Mouse (Mus musculus) megakaryocyte, adult 5-6 weeks (primary cell): ENCODE data around the gene Phgr1. TPM values are rescaled to one million over a fixed set of nuclear protein-coding genes. Genes with fewer than 3 reads are reported as not detected.

ENCODE experiments used
- ATAC-seq: 2 replicates; pipeline ENCODE4 v1.8.0; 2016; ENCODE audit warnings: mild to moderate bottlenecking, inconsistent platforms; ENCODE audit not compliant: poor library complexity, severe bottlenecking
- total RNA-seq, 2 experiments: library from RNA; stranded (forward) in 1 of 2; stranded (reverse) in 1 of 2; fragments of 153-499, 151-499 nt in 1 of 2; fragments of 221-1000, 200-1000 nt in 1 of 2; gene quantifications; 2 replicates each; pipeline versions ENCODE4 v1.2.3 to v1.2.4; 2015 to 2017

Phgr1 gene
- total RNA-seq, 2 experiments from 2014 or later, result not detected

DNA sequence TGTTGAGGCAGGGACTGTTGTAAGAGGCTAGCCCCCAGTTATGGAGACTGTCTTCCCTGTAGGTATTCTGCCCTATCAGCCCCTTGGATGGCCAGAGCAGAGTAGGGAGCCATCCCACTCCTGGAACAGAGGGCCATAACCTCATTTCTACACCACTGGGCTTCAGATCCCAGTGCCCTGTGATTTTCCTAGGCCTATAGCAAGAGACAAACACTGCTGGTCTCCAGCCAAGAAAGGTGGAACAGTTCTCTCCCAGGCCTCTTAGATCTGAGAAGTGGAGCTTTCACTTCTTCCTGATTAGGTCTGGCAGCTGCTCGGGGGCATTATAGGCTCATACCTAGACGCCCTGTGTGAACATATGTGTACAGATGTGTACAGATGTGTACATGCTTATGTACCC, 3.7 kb downstream of the Phgr1 start:
- no peak for ATAC-seq

DNA sequence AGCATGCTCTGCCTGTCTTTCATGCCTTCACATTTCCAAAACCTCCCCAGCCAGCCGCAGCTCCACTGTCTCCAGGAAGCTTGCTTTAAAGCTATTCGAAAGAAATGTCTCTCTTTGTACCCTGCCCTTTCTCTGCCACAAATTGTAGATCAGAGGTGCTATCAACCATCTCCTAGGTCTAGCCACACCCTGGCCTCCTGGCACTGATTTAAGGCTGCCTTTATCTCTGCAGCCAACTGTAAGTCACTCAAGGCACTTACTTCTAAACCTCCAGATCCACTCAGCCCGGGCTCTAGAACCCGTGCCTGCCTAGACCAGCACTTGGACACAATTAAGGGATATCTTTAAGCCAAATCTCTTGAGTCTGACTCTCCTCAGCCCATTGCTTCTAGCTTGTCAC, 5.8 kb downstream of the Phgr1 start:
- ATAC-seq, result no peak

DNA sequence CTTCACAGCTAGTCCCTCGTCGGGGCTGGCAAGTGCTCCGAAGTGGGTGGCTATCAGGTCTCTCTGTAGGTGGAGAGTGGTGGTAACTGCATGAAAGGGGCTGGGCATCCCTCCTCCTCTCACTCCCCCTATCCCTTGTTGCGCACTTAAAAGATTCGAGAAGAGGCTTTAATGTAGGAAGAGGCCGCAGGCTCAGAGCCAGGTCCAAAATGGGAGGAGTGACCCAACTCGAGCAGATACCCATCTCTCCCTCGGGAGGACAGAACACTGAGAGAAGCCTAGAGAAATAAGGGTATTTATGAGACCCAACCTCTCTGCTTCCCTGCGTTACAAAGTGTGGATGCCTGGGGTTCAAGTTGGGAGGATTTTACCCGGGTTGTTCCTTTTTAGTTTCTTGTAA, 6.5 kb downstream of the Phgr1 start:
- ATAC-seq, result no peak

DNA sequence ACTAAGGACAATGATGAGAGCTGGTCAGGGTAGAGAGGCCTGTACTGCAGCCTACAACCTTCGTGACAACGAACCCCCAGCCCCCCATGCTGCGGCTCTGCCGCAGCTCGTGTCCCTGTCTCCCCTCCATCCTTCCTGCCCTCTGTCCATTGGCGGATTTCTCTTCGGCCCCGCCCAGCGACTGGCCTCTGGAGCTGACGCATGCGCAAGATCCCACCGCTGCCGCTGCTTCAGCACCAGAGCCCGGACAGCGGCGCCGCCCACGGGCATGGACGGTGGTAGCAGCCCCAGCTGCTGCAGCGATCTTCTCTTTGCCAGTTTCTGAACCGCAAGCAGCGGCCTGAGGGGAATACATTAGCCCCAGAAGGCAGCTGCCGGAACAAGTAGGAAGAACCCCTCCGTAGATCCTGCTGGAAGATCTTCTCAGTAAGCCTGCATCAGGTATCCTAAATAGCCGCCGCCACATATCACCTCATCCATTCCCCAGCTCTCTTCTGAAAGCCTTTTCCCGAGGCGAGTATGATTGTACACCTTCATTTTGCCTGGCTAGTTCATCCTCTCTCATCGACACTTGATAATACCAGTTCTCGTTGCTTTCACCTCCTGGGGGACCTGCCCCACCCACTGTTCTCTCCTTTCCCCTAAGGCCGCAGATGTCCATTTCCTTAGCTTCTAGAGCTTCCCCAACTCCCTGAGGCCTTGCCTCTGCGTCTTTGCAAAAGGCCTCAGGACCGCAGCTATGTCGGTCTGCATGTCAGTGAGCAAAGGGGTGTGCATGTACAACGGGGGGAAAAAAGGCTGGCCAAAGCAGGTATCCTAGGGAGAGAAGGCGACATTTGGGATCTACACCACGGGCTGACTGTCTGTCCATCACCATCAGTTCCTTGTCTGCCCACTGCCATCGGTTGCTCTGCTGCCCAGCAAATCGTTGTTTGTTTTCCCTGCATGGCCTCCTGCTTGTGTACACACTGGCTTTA, 7.2 kb downstream of the Phgr1 start, which contains the start of gene Disp2:
Gene Disp2 (plus strand): TSS at position 216 of the 977 bp plus-strand sequence.
- peak; percentile 96 for ATAC-seq

DNA sequence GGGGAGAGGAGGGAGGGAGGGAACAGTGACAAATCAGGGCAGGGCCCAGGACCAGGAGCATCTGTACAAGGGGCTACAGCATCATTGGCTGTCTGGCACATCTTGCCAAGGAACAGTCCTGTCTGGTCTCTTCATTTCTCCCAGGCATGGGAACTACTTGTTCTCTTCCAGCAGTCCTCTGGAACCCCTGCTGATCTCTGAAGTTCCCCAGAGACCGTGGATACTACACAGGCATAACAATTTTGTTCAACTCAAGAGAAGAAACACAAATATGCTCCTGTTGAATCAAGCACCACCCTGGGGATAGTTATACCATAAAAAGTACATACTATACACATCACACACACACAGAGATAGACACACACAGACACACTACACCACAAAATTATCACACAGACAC, 8.5 kb downstream of the Phgr1 start:
- no peak for ATAC-seq

DNA sequence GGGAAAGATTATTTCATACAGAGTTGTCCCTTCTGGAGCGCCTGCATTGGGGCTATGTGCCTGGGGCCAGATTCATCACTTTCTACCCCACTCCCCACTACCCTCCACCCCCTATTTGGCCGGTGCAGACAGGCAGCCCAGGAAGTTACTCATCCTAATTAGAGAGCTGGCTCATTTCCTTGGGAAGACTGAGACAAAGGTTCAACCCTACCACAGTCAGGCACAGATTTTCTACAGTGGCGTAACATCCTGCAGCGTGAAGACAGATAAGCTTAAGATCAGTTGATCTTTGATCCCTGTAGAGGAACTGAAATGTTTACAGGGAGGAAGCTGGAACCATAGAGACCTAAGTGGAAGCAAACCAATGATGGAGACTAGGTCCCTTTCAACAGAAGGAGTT, 9.7 kb downstream of the Phgr1 start:
- no peak for ATAC-seq

DNA sequence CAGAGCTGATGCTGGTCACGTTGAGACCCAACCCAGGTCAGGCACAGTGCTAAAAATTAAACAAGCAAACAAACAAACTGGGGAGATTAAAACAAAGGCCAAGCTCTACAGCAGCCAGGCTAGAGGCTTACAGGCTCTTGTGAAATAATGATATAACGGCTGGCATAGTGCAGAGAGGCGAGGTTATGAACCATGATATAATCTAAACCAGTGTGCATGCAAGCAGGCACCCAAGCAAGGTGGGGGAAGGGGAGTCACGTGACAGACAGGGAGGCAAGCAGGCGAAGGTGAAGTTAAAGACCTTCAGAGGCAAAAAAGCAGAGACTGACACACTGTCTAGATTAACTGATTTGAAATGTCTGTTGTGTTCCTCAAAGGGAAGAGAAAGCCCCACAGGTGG, 10.5 kb downstream of the Phgr1 start:
- no peak for ATAC-seq

DNA sequence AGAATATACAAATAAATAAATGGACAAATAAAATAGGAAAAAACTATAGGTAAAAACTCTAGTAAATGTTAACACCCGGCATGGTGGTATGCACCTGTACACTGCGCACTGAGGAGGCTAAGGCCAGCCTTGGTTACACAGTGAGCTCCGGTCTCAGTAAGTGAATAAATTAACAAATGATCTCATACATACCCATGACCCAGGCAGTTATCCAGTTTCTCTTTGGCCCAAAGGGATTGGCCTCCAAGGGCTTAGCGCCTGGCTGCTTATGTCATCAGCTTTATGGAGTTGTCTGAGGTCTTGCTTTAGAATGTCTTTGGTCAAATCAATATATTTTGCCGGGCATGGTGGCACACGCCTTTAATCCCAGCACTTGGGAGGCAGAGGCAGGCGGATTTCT, 11.1 kb downstream of the Phgr1 start:
- no peak for ATAC-seq

DNA sequence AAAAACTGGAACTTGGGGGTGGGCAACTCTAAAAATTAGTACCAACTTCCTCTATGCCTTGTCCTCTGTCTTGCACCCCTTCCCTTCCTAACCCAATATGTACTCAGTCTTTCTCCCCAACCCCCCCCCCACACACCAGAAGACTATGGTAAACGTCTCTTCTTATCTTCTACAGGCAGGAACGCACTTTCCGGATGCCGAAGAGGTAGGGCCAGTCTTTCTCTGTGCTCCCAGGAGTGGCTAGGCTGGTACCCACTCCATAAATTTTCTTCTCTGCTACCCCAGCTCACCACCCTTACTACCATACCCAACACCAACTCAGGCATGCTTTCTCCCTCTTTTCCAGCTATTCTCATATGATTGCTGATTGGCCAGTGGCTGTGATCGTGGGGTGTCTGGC, 14.0 kb downstream of the Phgr1 start:
- no peak for ATAC-seq

DNA sequence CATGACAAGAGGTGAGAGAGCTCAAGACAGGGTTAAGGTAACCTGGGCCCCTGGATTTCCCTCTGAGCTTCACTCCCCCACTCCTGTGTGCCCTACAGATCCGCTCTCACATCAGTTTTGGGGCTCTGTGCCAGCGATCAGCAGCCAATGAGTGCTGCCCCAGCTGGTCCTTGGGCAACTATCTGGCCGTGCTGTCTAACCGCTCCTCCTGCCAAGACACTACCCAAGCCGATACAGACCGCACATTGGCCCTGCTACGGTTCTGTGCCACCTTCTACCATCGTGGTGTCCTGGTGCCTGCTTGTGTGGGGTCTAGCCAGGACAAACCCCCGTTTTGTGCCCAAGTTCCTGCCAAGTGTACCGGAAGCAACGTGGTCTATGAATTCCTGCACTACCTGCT, 16.9 kb downstream of the Phgr1 start:
- ATAC-seq, result no peak

DNA sequence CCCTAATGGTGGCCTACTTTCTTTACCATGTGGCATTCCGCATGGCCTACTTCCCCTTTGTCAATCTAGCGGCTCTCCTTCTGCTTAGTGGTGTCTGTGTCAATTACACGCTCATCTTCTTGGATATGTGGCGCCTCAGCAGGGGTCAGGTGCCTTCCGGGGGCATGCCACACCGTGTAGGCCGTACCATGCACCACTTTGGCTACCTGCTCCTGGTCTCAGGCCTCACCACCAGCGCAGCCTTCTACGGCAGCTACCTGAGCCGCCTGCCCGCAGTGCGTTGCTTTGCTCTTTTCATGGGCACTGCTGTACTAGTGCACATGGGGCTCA, 17.6 kb downstream of the Phgr1 start:
- no peak for ATAC-seq

DNA sequence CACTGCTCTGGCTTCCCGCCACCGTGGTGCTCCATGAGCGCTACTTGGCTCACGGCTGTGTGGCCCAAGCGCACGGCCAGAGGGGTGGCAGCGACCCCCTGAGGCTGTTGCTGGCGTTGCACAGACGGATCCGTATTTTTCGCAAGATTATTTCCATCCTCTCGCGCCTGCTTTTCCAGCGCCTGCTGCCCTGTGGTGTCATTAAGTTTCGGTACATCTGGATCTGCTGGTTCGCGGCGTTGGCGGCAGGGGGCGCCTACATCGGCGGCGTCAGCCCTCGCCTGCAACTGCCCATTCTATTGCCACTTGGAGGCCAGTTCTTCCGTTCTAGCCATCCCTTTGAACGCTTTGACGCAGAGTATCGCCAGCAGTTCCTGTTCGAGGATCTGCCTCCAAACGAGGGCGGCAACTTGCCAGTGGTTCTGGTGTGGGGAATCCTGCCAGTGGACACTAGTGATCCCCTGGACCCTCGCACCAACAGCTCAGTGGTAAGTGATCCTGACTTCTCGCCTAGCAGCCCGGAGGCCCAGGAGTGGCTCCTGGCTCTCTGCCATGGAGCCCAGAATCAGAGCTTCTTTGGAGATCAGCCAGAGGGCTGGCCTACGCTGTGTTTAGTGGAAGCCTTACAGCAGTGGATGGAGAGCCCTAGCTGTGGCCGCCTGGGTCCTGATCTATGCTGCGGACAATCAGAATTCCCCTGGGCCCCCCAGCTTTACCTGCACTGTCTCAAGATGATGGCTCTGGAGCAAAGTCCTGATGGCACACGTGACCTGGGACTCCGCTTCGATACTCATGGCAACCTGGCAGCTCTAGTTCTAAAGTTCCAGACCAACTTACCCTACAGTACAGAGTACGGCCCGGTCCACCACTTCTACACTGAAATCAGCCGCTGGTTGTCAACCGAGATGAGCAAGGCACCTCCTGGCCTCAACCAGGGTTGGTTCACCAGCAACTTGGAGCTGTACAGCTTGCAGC, 18.3 kb downstream of the Phgr1 start:
- ATAC-seq, result peak; percentile 91

DNA sequence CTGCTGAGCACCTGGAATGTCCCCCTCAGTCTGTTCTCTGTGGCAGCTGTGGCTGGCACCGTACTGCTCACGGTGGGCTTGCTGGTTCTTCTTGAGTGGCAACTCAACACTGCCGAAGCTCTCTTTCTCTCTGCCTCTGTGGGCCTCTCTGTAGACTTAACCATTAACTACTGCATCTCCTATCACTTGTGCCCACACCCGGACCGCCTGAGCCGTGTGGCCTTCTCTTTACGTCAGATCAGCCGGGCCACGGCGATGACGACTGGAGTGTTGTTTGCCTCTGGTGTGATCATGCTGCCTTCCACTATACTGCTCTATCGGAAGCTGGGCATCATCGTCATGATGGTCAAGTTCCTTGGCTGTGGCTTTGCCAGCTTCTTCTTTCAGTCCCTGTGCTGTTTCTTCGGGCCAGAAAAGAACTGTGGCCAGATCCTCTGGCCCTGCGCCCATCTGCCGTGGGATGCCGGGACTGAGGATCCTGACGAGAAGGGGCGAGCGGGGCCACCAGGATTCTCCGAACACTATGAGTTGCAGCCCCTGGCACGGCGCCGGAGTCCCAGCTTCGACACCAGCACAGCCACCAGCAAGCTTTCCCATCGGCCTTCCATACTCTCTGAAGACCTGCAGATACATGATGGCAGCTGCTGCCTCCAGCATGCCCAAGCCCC, 19.2 kb downstream of the Phgr1 start:
- ATAC-seq, result no peak

DNA sequence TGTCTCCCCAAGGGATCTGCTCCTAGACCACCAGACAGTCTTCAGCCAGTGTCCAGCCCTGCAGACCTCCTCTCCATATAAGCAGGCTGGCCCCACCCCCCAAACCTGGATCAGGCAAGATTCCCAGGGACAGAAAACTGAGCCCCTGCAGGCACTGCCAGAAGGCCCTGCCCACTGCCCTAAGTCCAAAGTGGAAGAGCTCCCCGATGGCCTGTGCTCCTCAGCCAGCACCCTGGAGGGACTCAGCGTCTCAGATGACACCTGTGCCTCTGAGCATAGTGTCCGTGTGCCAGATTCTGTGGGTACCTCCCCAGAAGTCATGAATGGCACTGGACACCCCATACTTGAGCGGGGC, 19.7 kb downstream of the Phgr1 start:
- ATAC-seq, result no peak

DNA sequence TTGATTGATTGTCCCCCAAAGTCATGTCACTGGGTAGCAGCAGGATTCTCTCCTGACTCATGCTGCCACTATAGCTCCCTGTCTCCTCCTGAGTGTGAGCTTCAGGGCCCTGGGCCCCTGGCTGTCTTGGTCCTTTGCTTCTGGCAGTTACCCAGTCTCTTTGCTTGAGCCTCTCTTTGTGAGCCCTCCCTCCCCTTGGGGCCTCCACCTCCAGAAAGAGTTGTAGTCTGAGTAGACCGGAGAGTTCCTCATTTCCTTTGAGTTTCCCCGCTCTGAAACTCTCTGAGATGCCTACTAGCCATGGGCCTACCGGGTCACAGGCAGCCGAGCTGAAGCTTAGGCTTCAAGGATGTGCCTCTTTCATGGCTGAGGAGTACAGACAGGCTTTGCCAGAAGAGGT, 21.1 kb downstream of the Phgr1 start:
- no peak for ATAC-seq

DNA sequence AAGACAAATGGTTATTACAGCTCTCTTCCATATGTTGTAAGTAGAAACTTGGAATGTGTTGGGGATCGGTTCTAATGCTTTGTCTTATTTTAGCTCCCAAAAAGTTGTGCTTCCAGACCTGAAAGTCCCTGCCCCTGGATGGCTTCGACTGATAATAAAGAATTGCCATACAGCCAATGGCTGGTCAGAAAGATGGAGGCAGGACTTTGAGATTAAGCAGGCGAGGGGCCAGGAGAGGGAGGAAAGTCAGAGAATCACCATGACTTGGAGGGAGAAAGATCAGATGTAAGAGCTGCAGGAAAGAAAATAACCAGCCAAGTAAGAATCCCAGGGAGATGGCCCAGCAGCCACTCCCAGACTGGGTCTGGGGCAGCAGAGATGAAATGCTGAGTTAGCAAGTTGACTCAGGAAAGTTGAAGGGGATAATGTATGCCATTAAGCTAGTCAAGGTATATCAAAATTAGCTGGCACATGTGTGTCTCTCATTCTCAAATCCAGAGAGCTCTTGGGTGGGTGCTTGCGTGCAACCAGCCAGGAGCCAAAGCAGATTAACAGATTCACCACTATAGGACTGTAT, 30.1 kb downstream of the Phgr1 start:
- ATAC-seq, result no peak

DNA sequence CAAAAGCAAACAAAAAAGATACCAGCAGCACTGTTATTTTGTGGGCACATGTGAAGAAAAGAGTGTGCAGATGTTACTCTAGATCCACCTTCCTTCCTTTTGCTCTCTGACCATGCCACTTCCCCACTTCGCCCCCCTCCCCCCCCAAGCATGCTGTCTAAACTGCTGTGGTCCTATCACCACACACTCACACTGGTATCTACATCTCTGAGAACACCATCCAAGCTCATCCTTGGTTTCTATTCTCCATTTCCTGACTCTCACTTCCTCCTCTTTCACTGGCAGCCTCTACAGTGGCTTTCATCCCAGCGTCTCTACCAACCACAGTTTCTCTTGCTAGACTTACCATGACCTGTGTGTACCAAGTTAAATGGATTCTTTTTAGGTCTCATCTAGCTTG, 31.9 kb downstream of the Phgr1 start:
- ATAC-seq, result peak; percentile 99

DNA sequence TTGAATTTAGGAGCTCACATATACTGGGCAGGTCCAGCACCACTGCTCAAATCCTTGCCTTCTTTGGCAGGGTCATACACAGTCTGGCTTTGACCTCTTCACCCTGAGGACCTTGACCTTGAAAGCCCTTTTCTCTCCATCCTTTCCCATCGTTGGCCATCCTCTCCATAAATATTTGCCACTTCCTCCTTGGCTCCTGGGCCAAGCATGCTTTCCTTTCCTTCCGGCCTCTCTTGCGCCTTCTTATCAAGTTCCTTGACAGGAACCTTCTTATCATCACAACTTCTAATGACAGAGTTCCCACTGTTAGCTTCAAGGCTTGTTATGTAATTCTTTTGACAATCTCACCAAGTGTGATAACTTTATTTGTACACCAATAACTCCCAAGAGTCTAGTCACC, 32.6 kb downstream of the Phgr1 start:
- ATAC-seq, result no peak

DNA sequence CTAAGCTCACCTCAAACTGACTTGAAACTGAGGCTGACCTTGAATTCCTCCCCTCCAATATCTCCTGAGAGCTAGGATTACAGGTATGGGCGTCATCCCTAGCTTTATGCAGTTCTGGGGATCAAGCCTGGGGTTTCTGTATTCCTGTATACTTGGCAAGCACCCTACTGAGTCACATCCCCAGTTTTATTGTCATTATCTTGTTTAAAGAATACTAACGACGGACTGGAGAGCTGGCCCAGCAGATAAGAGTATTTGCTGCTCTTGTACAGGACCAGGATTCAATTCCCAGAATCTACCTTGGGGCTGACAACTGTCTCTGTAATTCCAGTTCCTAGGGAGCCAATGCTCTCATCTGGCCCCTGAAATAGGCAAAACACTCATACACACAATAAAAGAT, 33.2 kb downstream of the Phgr1 start:
- ATAC-seq, result no peak

DNA sequence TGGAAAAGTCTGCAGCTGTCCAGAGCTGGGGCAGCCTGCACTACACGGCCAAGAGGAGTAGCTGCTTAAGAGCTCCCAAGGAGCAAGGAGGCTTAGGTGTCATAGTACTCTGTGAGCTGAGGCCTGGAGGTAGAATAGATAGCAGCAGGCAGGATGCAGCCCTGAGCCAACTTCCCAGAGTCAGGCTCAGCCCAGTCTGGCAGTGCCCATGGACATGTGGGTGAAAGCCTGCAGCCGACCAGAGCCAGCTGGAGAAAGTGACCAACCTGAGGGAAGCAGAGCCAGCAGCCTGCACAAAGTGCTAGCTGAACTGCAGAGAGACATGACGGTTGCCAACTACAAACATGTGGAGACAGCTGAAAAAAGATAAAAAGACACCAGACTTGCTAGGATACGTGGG, 34.3 kb downstream of the Phgr1 start:
- no peak for ATAC-seq

DNA sequence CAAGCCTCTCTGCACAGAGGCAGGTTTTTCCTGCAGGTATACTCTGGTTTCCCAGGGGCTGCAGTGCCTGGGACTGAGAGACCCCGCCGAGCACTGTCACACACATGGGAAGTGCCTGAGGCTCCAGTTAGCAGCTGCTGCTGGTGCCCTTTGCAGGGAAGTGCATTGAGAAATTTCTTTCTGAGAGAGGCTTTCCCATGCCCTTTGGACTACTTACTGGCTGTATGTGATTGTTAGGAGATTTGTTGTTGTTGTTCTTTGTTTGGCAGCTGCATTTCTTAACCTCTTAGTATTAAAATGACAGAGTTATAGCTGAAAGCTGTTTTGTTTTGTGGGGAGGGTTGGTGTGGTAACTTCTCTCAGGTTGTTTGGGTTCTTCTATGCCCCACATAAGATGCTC, 38.3 kb downstream of the Phgr1 start:
- no peak for ATAC-seq
